Mouse (Mus musculus): Measurements from ENCODE around the gene Ddx41. TPM values are rescaled to one million over a fixed set of nuclear protein-coding genes. Genes with fewer than 3 reads are reported as not detected.
A peak's percentile ranks its signal among the peaks of the same experiment; 100 is the strongest.

Gene Ddx41
- polyA plus RNA-seq, 1 experiment = 53.6 TPM

DNA sequence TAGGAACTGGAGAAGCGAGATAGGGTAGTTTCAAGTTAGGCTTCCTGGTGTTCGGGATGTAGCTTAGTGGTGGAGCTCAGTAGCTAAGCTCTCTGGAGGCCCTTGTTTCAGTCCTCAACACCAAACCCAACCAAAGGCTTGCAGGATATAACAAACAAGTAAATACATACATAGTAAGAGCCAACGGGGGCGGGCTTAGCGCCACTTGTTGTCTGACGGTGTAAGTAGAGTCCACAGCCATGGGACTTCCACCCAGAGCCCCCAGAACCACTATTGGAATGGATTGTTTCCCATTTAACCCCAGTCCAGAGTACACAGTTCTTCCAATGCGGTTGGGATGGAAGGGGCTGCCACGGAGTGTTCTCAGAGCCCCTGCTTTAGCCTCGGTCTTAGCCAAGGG is 22.6 kb downstream of the Ddx41 start:
- Histone ChIP-seq H3K4me3 (ENCODE audit: low read depth, low read length) (no peak overlapping the region), H3K27me3 (ENCODE audit: control insufficient read depth, insufficient read depth, low read length) (no peaks in the 10 kb centered on the region), H3K36me3 (ENCODE audit: control insufficient read depth, insufficient read depth, low read length) (no peaks in the 10 kb centered on the region), H3K4me1 (ENCODE audit: control insufficient read depth, insufficient read depth, insufficient read length, low read length) (peaks cover 17% of the 10 kb centered on the region), H3K27ac (ENCODE audit: insufficient read depth, low read depth, low read length) (no peak overlapping the region)
- WGBS = 41% methylated on average over 9 of the region's 9 CpGs
- TF ChIP-seq CTCF (IDR thresholded peaks at IDR 0.05; ENCODE audit: extremely low read depth, insufficient read length, insufficient replicate concordance, low read depth, low read length) = no peak
- no peak for TF ChIP-seq POLR2A (IDR thresholded peaks at IDR 0.05; ENCODE audit: low read depth, low read length)

DNA sequence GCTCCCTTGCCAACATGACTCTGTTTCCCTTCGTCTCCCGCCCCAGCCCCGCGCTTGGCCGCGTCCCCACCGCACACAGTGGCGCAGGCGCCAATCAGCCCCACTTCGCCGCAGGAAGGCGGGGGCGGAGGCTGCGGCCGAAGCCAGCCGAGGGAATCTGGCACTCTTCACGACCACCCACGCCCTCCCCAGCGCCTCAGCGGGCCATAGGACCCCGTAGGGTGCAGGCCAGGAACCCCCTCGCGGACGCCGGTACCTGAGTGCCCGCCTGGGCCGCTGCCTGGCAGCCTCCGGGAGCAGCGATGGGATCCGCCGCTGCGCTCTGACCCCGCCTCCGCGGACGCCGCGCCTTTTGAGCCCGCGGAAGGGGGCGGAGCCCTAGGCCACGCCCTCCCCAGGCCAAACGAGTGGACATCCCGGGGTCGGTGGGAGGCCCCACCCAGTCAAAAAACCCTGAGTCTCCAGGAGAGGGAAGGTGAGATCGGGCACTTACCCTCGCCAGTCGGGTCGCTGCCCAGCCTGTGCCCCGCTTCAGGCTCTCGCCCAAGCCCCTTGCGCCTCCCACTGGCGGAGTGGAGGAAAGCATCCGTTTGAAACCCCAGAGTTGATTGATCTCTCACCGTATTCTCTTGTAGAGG is 23.2 kb downstream of the Ddx41 start, which contains the start of gene Pdlim7:
Gene Pdlim7 (minus strand): TSS at position 566 of the 638 bp plus-strand sequence.
- Histone ChIP-seq H3K36me3 (ENCODE audit: control insufficient read depth, insufficient read depth, low read length) (peaks cover 3% of the 10 kb centered on the region; the same call in 1 of the 2 replicates), H3K27me3 (ENCODE audit: control insufficient read depth, insufficient read depth, low read length) (no peaks in the 10 kb centered on the region), H3K4me1 (ENCODE audit: control insufficient read depth, insufficient read depth, insufficient read length, low read length) (peaks cover 17% of the 10 kb centered on the region), H3K27ac (ENCODE audit: insufficient read depth, low read depth, low read length) (peak within 1 kb of the TSS; percentile 63), H3K4me3 (ENCODE audit: low read depth, low read length) (peak within 1 kb of the TSS; percentile 93)
- under 1% methylated on average over 55 of the region's 55 CpGs for WGBS
- peak; percentile 99 for TF ChIP-seq CTCF (IDR thresholded peaks at IDR 0.05; ENCODE audit: extremely low read depth, insufficient read length, insufficient replicate concordance, low read depth, low read length)
- peak; percentile 92 for TF ChIP-seq POLR2A (IDR thresholded peaks at IDR 0.05; ENCODE audit: low read depth, low read length)

DNA sequence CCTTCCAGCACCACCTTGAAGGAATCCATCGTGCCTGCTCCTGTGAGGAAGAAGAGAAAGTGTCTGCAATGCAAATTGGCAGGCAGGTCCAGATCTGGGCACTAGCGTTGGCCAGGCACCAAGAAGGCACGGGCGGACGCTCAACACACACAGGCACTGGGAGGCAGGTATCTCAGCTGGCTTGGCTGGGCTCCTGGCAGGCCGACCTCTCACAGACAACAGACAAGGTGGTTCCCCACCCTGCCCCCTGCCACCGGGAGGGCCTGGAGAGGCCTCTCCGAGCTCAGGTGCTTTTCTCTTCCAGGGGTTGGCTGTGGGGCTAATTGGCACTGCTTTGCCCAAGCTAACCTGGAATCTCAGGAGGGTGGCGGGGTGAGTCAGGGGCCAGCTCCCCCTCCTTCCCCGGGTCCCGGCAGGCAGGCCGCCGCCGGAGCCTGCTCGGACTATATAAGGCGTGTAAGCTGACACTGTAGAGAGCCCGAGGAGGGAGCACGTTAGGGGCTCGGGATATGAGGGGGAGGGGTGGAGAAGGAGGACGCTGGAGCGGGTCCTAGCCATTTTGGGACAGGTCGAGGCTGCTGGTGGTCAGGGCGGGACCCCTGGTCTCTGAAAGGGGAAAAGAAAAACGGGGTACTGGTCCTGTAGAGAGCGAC is 24.0 kb downstream of the Ddx41 start:
- Histone ChIP-seq H3K4me3 (ENCODE audit: low read depth, low read length) (peak overlapping the region; percentile 93), H3K4me1 (ENCODE audit: control insufficient read depth, insufficient read depth, insufficient read length, low read length) (peaks cover 17% of the 10 kb centered on the region), H3K27ac (ENCODE audit: insufficient read depth, low read depth, low read length) (peak overlapping the region; percentile 63), H3K27me3 (ENCODE audit: control insufficient read depth, insufficient read depth, low read length) (no peaks in the 10 kb centered on the region), H3K36me3 (ENCODE audit: control insufficient read depth, insufficient read depth, low read length) (peaks cover 7% of the 10 kb centered on the region)
- 3% methylated on average over 25 of the region's 25 CpGs for WGBS
- TF ChIP-seq POLR2A (IDR thresholded peaks at IDR 0.05; ENCODE audit: low read depth, low read length) (no peak), CTCF (IDR thresholded peaks at IDR 0.05; ENCODE audit: extremely low read depth, insufficient read length, insufficient replicate concordance, low read depth, low read length) (no peak)

DNA sequence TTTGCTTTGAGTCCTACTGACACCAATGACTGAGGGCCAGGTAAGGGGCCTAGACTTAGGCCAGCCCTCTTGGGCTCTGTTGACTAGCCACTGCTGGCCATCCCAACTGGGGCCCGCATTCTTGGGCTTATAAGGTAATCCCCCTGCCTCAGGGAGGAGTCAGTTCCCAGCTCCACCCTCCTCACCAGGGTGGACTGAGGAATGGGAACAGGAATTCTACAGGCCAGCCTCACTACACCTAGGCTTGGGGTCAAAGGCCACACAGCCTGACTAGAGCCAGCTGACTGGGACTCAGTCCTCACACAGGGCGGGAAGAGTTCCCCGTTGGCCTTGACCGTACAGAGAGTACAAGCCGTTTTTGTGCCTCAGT is 25.0 kb downstream of the Ddx41 start:
- peak overlapping the region; percentile 63 for H3K27ac ChIP-seq (ENCODE audit: insufficient read depth, low read depth, low read length)
- H3K4me3 ChIP-seq (ENCODE audit: low read depth, low read length) = 0 out of 2 replicates have a peak overlapping the region, but pooled peaks have one; percentile 1
- TF ChIP-seq POLR2A (IDR thresholded peaks at IDR 0.05; ENCODE audit: low read depth, low read length) = no peak
- no peak for TF ChIP-seq CTCF (IDR thresholded peaks at IDR 0.05; ENCODE audit: extremely low read depth, insufficient read length, insufficient replicate concordance, low read depth, low read length)
- H3K36me3 ChIP-seq (ENCODE audit: control insufficient read depth, insufficient read depth, low read length) = peaks cover 9% of the 10 kb centered on the region
- H3K4me1 ChIP-seq (ENCODE audit: control insufficient read depth, insufficient read depth, insufficient read length, low read length) = peaks cover 17% of the 10 kb centered on the region
- H3K27me3 ChIP-seq (ENCODE audit: control insufficient read depth, insufficient read depth, low read length) = no peaks in the 10 kb centered on the region
- 44% methylated on average over 5 of the region's 5 CpGs for WGBS

DNA sequence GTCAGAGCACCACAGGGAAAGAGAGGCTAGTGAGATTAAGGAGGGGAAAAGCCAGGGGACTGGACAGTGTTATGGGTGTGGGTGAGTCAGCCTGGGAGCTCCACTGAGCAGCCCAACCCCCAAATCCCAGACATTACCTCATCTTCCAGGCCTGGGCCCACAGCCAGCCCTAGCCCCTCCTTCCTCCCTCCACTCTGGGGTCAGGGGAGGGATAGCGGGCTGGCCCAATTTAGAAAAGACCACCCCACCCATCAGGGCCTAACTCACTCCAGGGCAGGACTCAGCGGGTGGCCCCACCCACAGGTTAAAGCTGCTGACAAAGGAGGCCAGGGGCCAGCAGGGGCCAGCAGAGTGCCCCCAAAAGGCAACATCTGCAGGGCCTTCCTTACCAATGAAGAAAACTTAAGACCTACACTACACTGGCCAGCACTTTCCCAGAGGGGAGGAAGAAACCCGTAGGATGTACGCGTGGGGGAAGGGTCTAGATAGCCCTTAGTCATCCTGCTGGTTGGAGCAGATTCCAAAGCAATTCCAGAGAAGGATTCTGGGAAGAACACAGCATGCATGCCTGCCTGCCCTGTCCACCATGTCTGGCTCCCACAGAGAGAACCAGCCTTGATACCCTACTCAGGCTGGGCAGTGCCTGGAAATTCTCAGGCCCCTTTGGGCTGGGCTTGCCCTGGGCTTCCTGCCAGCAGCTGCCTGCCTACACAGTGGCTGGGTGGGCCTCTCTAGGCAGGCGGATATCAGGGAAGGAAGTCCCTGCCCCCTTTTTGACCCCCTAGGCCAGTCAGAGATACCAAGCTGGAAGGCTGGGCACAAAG is 25.6 kb downstream of the Ddx41 start:
- no peaks in the 10 kb centered on the region for H3K27me3 ChIP-seq (ENCODE audit: control insufficient read depth, insufficient read depth, low read length)
- peaks cover 17% of the 10 kb centered on the region for H3K4me1 ChIP-seq (ENCODE audit: control insufficient read depth, insufficient read depth, insufficient read length, low read length)
- H3K36me3 ChIP-seq (ENCODE audit: control insufficient read depth, insufficient read depth, low read length) = peaks cover 9% of the 10 kb centered on the region
- WGBS = 61% methylated on average over 6 of the region's 6 CpGs
- H3K4me3 ChIP-seq (ENCODE audit: low read depth, low read length) = peak overlapping the region; percentile 1; the same call in 1 of the 2 replicates
- TF ChIP-seq CTCF (IDR thresholded peaks at IDR 0.05; ENCODE audit: extremely low read depth, insufficient read length, insufficient replicate concordance, low read depth, low read length) = no peak
- TF ChIP-seq POLR2A (IDR thresholded peaks at IDR 0.05; ENCODE audit: low read depth, low read length) = no peak
- peak overlapping the region; percentile 63 for H3K27ac ChIP-seq (ENCODE audit: insufficient read depth, low read depth, low read length)

DNA sequence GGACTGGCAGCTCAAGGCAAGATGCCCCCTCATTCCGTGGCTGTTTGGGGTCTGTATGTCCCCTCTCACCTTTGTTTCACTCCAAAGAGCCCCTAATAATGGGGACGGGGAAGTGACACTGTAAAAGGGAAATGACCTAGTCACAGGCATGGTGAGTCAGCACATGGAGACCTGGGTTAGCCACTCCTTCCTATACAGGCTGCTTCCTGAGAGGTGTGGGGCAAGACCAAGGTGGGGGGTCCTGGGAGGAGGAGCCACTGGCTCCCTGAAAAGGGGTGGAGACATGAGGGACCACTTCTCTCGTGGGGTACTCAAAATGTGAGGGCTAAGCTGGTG is 26.2 kb downstream of the Ddx41 start:
- Histone ChIP-seq H3K4me1 (ENCODE audit: control insufficient read depth, insufficient read depth, insufficient read length, low read length) (peaks cover 17% of the 10 kb centered on the region), H3K27me3 (ENCODE audit: control insufficient read depth, insufficient read depth, low read length) (no peaks in the 10 kb centered on the region), H3K4me3 (ENCODE audit: low read depth, low read length) (no peak overlapping the region), H3K27ac (ENCODE audit: insufficient read depth, low read depth, low read length) (0 out of 2 replicates have a peak overlapping the region, but pooled peaks have one; percentile 13), H3K36me3 (ENCODE audit: control insufficient read depth, insufficient read depth, low read length) (peaks cover 13% of the 10 kb centered on the region)
- TF ChIP-seq POLR2A (IDR thresholded peaks at IDR 0.05; ENCODE audit: low read depth, low read length) = no peak
- TF ChIP-seq CTCF (IDR thresholded peaks at IDR 0.05; ENCODE audit: extremely low read depth, insufficient read length, insufficient replicate concordance, low read depth, low read length) = no peak
- 57% methylated on average over 3 of the region's 3 CpGs for WGBS

DNA sequence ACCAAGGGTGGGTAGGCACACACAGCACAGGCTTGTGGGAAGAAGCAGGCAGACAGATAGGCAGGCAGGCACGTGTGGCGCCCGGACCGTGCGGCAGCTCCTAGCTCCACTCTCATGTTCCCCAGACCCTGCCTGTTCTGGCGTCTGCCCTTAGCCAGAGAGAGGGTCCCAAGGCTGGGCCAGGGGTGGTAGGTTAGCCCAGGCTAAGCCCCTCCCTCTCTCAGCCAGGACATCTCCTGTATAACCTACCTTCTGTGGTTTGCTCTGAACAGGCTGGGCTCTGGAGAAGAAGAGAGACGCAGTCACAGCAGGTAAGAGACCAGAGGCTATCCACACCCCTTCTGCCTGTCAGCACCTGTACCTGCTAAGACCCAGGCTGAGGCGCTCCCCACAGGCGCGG is 27.9 kb downstream of the Ddx41 start:
- Histone ChIP-seq H3K27ac (ENCODE audit: insufficient read depth, low read depth, low read length) (no peak overlapping the region), H3K36me3 (ENCODE audit: control insufficient read depth, insufficient read depth, low read length) (peaks cover 16% of the 10 kb centered on the region), H3K4me1 (ENCODE audit: control insufficient read depth, insufficient read depth, insufficient read length, low read length) (peaks cover 17% of the 10 kb centered on the region), H3K27me3 (ENCODE audit: control insufficient read depth, insufficient read depth, low read length) (no peaks in the 10 kb centered on the region), H3K4me3 (ENCODE audit: low read depth, low read length) (no peak overlapping the region)
- no peak for TF ChIP-seq POLR2A (IDR thresholded peaks at IDR 0.05; ENCODE audit: low read depth, low read length)
- no peak for TF ChIP-seq CTCF (IDR thresholded peaks at IDR 0.05; ENCODE audit: extremely low read depth, insufficient read length, insufficient replicate concordance, low read depth, low read length)
- WGBS = 95% methylated on average over 10 of the region's 10 CpGs
